ENCODE assay signal across 9 mouse cellular contexts in the genomic region with DNA sequence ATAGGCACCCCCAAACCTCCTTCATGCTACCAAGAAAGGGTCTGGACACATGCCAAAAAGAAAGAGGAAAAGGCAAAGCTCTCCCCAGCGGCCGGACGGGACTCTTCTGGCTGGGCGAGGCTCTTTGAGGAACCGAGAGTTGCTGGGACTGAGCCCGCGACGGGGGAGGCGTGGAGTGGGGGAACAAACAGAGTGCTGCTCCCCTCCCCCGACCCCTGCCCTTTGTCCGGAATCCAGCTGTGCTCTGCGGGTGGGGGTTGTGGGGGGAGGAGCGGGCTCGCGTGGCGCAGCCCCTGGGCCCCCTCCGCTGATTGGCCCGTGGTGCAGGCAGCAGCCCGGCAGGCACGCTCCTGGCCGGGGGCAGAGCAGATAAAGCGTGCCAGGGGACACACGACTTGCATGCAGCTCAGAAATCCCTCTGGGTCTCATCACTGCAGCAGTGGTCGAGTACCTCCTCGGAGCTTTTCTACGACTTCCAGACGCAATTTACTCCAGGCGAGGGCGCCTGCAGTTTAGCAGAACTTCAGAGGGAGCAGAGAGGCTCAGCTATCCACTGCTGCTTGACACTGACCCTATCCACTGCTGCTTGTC. TPM values are rescaled to one million over a fixed set of nuclear protein-coding genes. Genes with fewer than 3 reads are reported as not detected.
DNase-seq lines count a peak whose midpoint lies in the region; ATAC-seq and TF ChIP-seq lines count a peak whose summit lies in the region.
"Had no signal": no experiment of that assay in that cellular context is flagged by ENCODE, and none has a peak within 500 bp of the region (broad histone marks: within the 10 kb centered on the region; RNA-seq: fewer than 3 reads in every experiment).

Gene Neurog3 (plus strand): TSS at position 400 of the 591 bp plus-strand sequence.

- DNase-seq in lung, adult 18-20 months = no peak
- DNase-seq in forebrain, postnatal 0 days = no peak
- no peak for DNase-seq in urinary bladder, postnatal 14 days (ENCODE audit: low spot score)
- DNase-seq in gastrocnemius, adult 18-20 months (ENCODE audit: low spot score) = no peak
- DNase-seq in T-cell, adult 2 months (ENCODE audit: low spot score) = no peak

- peaks cover 100% of the 10 kb centered on the region for H3K27me3 ChIP-seq in lung, embryonic 15.5 days
- peaks cover 89% of the 10 kb centered on the region for H3K27me3 ChIP-seq in forebrain, postnatal 0 days (ENCODE audit: insufficient read depth, low read length)
- peaks cover 100% of the 10 kb centered on the region for H3K27me3 ChIP-seq in liver, embryonic 15.5 days
- peaks cover 79% of the 10 kb centered on the region for H3K27me3 ChIP-seq in stomach, embryonic 14.5 days (ENCODE audit: control insufficient read depth, insufficient read depth, low read length)

- peak within 1 kb of the TSS; percentile 57 for H3K4me2 ChIP-seq in lung, embryonic 15.5 days
- H3K4me2 ChIP-seq in forebrain, postnatal 0 days (ENCODE audit: low read depth) = peak within 1 kb of the TSS; percentile 18; the same call in 1 of the 2 replicates
- H3K4me2 ChIP-seq in liver, embryonic 15.5 days = peak within 1 kb of the TSS; percentile 18; the same call in 1 of the 2 replicates
- H3K4me2 ChIP-seq in stomach, embryonic 14.5 days (replicated peaks; ENCODE audit: low read depth, low read length) = peak within 1 kb of the TSS; percentile 34

- TF ChIP-seq CTCF in forebrain, postnatal 0 days (IDR thresholded peaks at IDR 0.05; ENCODE audit: low read depth) = no peak

- no peaks in the 10 kb centered on the region for H3K36me3 ChIP-seq in lung, embryonic 15.5 days
- H3K36me3 ChIP-seq in forebrain, postnatal 0 days (ENCODE audit: insufficient read depth) = no peaks in the 10 kb centered on the region
- no peaks in the 10 kb centered on the region for H3K36me3 ChIP-seq in liver, embryonic 15.5 days (replicated peaks)
- no peaks in the 10 kb centered on the region for H3K36me3 ChIP-seq in stomach, embryonic 14.5 days (ENCODE audit: control insufficient read depth, insufficient read depth, low read length)

- no peak for ATAC-seq in lung, embryonic 15.5 days (ENCODE audit: borderline replicate concordance, extremely low read depth, low FRiP score, low TSS enrichment)
- ATAC-seq in forebrain, postnatal 0 days = no peak
- no peak for ATAC-seq in liver, embryonic 15.5 days (ENCODE audit: insufficient read depth)
- no peak for ATAC-seq in stomach, embryonic 14.5 days (ENCODE audit: insufficient number of reproducible peaks, insufficient read depth, low FRiP score, low read depth)

- under 1% methylated on average over 28 of the region's 29 CpGs for WGBS in lung, embryonic 15.5 days
- WGBS in forebrain, postnatal 0 days = 1% methylated on average over 29 of the region's 29 CpGs
- WGBS in liver, embryonic 15.5 days (ENCODE audit: insufficient replicate concordance) = 2% methylated on average over 29 of the region's 29 CpGs
- WGBS in stomach, embryonic 14.5 days = 0% methylated on average over 28 of the region's 29 CpGs

- H3K9ac ChIP-seq in lung, embryonic 15.5 days = no peak within 1 kb of the TSS
- no peak within 1 kb of the TSS for H3K9ac ChIP-seq in forebrain, postnatal 0 days
- H3K9ac ChIP-seq in liver, embryonic 15.5 days = no peak within 1 kb of the TSS
- H3K9ac ChIP-seq in stomach, embryonic 14.5 days (replicated peaks; ENCODE audit: low read depth, low read length) = no peak within 1 kb of the TSS

- no peak within 1 kb of the TSS for H3K27ac ChIP-seq in lung, embryonic 15.5 days
- H3K27ac ChIP-seq in forebrain, postnatal 0 days (ENCODE audit: low read depth, low read length) = no peak within 1 kb of the TSS
- H3K27ac ChIP-seq in liver, embryonic 15.5 days (replicated peaks) = no peak within 1 kb of the TSS
- no peak within 1 kb of the TSS for H3K27ac ChIP-seq in stomach, embryonic 14.5 days (ENCODE audit: low read length)

- H3K4me1 ChIP-seq in lung, embryonic 15.5 days = peaks cover 10% of the 10 kb centered on the region; the same call in 1 of the 2 replicates
- H3K4me1 ChIP-seq in forebrain, postnatal 0 days (ENCODE audit: insufficient read depth) = no peaks in the 10 kb centered on the region; the same call in 1 of the 2 replicates
- H3K4me1 ChIP-seq in liver, embryonic 15.5 days (replicated peaks) = no peaks in the 10 kb centered on the region
- no peaks in the 10 kb centered on the region; the same call in 1 of the 2 replicates for H3K4me1 ChIP-seq in stomach, embryonic 14.5 days (ENCODE audit: control insufficient read depth, insufficient read depth, low read length)

- peak within 1 kb of the TSS; percentile 29 for H3K4me3 ChIP-seq in lung, embryonic 15.5 days
- H3K4me3 ChIP-seq in forebrain, postnatal 0 days (ENCODE audit: low read depth, low read length) = no peak within 1 kb of the TSS
- no peak within 1 kb of the TSS for H3K4me3 ChIP-seq in liver, embryonic 15.5 days (replicated peaks)
- H3K4me3 ChIP-seq in stomach, embryonic 14.5 days (ENCODE audit: low read depth, low read length) = peak within 1 kb of the TSS; percentile 24; the same call in 1 of the 2 replicates
- H3K4me3 ChIP-seq: myocyte had no signal

- H3K9me3 ChIP-seq in lung, embryonic 15.5 days = no peaks in the 10 kb centered on the region
- H3K9me3 ChIP-seq in forebrain, postnatal 0 days (ENCODE audit: low read length) = no peaks in the 10 kb centered on the region
- no peaks in the 10 kb centered on the region for H3K9me3 ChIP-seq in liver, embryonic 15.5 days (replicated peaks)
- no peaks in the 10 kb centered on the region for H3K9me3 ChIP-seq in stomach, embryonic 14.5 days (ENCODE audit: control insufficient read depth, low read depth, low read length)

RNA-seq across cellular contexts. Expression of gene Neurog3, which starts in this region (rescaled TPM):
- polyA plus RNA-seq in lung, embryonic 15.5 days (2015; fragmentation: Nextera tagmentation; extraction: Ambion mirVana) = not detected in 2 replicates
- total RNA-seq in forebrain, postnatal 0 days (2014; rRNA removed) = not detected in 2 replicates
- polyA plus RNA-seq in forebrain, postnatal 0 days (2015; fragmentation: Nextera tagmentation; extraction: Ambion mirVana) = not detected in 2 replicates
- polyA plus RNA-seq in liver, embryonic 15.5 days (2015; fragmentation: Nextera tagmentation; extraction: Ambion mirVana) = 0.09 TPM in 1 of 2 replicates, not detected in the other
- 0.58 and 4.7 TPM in 2 replicates for polyA plus RNA-seq in stomach, embryonic 14.5 days (2014; fragmentation: Nextera tagmentation; extraction: Ambion mirVana)
- total RNA-seq in gastrocnemius, adult 18-20 months (2021) = not detected
- polyA plus RNA-seq: myocyte had no signal

Comparison
In these comparisons a context has a peak if more than half of its experiments do, and no peak if none do; other contexts are left out.
1. H3K4me3 ChIP-seq: peak in lung, embryonic 15.5 days (single experiment) and stomach, embryonic 14.5 days (single experiment); none in forebrain, postnatal 0 days (single experiment) and liver, embryonic 15.5 days (single experiment).
2. Peak in every context shown above with its lines, with median percentiles within 50 percentile points of each other: H3K4me2 ChIP-seq.